Mouse (Mus musculus): ENCODE measurements around the gene Tcfl5.
A peak's percentile ranks its signal among the peaks of the same experiment; 100 is the strongest.

Gene Tcfl5

GRCm38 (mm10) chr2:180598157-180598705 lies 44.3 kb downstream of the Tcfl5 start:
- DNase-seq (ENCODE audit: low spot score in 2 of 2), result no peak

GRCm38 (mm10) chr2:180597490-180597889 lies 45.0 kb downstream of the Tcfl5 start, which contains the start of gene Col9a3:
Gene Col9a3, plus strand, starts transcription at chr2:180597790.
- no peak for DNase-seq (ENCODE audit: low spot score in 2 of 2)

- peak; percentile 53 to 80 for DNase-seq (ENCODE audit: low spot score in 2 of 2)
Observed at GRCm38 (mm10) chr2:180589123-180589831, 53.2 kb downstream of the Tcfl5 start, which contains the start of gene Ogfr. Gene Ogfr, plus strand, starts transcription at chr2:180589245.

GRCm38 (mm10) chr2:180588736-180589122 lies 53.8 kb downstream of the Tcfl5 start:
- no peak for DNase-seq (ENCODE audit: low spot score in 2 of 2)

GRCm38 (mm10) chr2:180583154-180583507 lies 59.4 kb downstream of the Tcfl5 start:
- DNase-seq (ENCODE audit: low spot score in 2 of 2), result no peak

- peak; percentile 88 to 98 for DNase-seq (ENCODE audit: low spot score in 2 of 2)
Observed at GRCm38 (mm10) chr2:180582481-180583153, 59.9 kb downstream of the Tcfl5 start.

GRCm38 (mm10) chr2:180581002-180581401 lies 61.5 kb downstream of the Tcfl5 start, which contains the start of gene Mrgbp:
Gene Mrgbp, plus strand, starts transcription at chr2:180581304.
- no peak for DNase-seq (ENCODE audit: low spot score in 2 of 2)

GRCm38 (mm10) chr2:180578686-180579085 lies 63.8 kb downstream of the Tcfl5 start:
- DNase-seq (ENCODE audit: low spot score in 2 of 2), result peak in 1 of 2 experiments; percentile 73

GRCm38 (mm10) chr2:180576482-180576881 lies 66.0 kb downstream of the Tcfl5 start:
- no peak for DNase-seq (ENCODE audit: low spot score in 2 of 2)
